ENCODE assay signal across 10 mouse cellular contexts in the genomic region with DNA sequence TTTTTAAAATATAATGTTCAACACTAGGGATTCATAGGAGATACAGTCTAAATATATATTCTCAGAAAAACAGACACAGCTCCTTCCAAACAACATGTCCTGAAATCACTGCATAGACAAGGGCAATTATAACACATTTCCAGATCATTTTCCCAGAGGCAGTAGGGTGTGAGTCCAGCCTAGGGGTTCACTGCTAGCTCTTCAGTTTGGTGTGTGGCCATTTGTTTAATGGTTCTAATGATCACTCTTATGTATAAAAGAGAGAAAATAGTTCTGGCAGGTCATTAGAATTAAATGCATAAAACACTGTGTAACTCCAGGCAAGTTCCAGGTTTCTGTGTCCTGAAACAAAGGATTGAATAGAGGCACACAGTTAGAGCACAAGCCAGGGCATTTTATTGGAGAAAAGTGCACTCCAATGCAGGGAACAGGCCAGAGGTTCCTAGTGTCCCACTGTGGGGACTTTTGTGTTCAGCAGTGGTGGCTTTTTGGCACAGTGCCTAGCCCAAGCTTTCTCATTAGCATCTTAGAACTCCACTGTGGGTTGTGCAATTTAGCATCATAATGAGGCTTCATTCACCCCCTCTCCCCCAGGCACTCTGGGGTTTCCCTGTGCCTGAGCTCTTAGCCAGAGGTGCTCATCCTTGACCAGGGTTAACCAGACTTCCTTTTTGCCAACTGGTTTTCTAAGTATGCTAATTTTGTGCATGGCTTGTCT. TPM values are rescaled to one million over a fixed set of nuclear protein-coding genes. Genes with fewer than 3 reads are reported as not detected.
DNase-seq lines count a peak whose midpoint lies in the region; ATAC-seq and TF ChIP-seq lines count a peak whose summit lies in the region.
"Had no signal": no experiment of that assay in that cellular context is flagged by ENCODE, and none has a peak within 500 bp of the region (broad histone marks: within the 10 kb centered on the region; RNA-seq: fewer than 3 reads in every experiment).

No protein-coding gene starts in this region.

- H3K4me1 ChIP-seq in lung, embryonic 14.5 days (ENCODE audit: insufficient read depth), result no peaks in the 10 kb centered on the region
- H3K4me1 ChIP-seq in forebrain, embryonic 12.5 days, result peaks cover 6% of the 10 kb centered on the region; the same call in 1 of the 2 replicates
- H3K4me1 ChIP-seq in neural tube, embryonic 15.5 days, result peaks cover 6% of the 10 kb centered on the region; the same call in 1 of the 2 replicates

- H3K27me3 ChIP-seq in lung, embryonic 14.5 days (ENCODE audit: insufficient read depth, low read length), result no peaks in the 10 kb centered on the region
- H3K27me3 ChIP-seq in forebrain, embryonic 12.5 days, result peaks cover 55% of the 10 kb centered on the region
- peaks cover 11% of the 10 kb centered on the region for H3K27me3 ChIP-seq in neural tube, embryonic 15.5 days (replicated peaks)

- H3K4me2 ChIP-seq in lung, embryonic 14.5 days, result no peak overlapping the region
- H3K4me2 ChIP-seq in forebrain, embryonic 12.5 days, result no peak overlapping the region
- H3K4me2 ChIP-seq in neural tube, embryonic 15.5 days, result no peak overlapping the region

- intact Hi-C loops in heart, postnatal 10 days (cut with DNase I), result no loop called here

- no peaks in the 10 kb centered on the region for H3K36me3 ChIP-seq in lung, embryonic 14.5 days (ENCODE audit: insufficient read depth)
- H3K36me3 ChIP-seq in forebrain, embryonic 12.5 days (replicated peaks), result no peaks in the 10 kb centered on the region
- H3K36me3 ChIP-seq in neural tube, embryonic 15.5 days, result no peaks in the 10 kb centered on the region
- H3K36me3 ChIP-seq: G1E had no signal

- no peaks in the 10 kb centered on the region for H3K9me3 ChIP-seq in lung, embryonic 14.5 days (ENCODE audit: low read depth, low read length)
- H3K9me3 ChIP-seq in forebrain, embryonic 12.5 days, result no peaks in the 10 kb centered on the region
- H3K9me3 ChIP-seq in neural tube, embryonic 15.5 days (replicated peaks), result no peaks in the 10 kb centered on the region
- H3K9me3 ChIP-seq: G1E had no signal

- DNase-seq in lung, embryonic 14.5 days, result peak; percentile 12
- DNase-seq in lung, postnatal 36 days, result no peak
- peak; percentile 44 to 66 for DNase-seq in kidney, postnatal 25 days
- no peak for DNase-seq in gastrocnemius, adult 18-20 months (ENCODE audit: low spot score)
- no peak for DNase-seq in heart, postnatal 10 days
- DNase-seq in thymus, postnatal 36 days, result no peak

- H3K9ac ChIP-seq in lung, embryonic 14.5 days, result no peak overlapping the region
- no peak overlapping the region for H3K9ac ChIP-seq in forebrain, embryonic 12.5 days
- no peak overlapping the region for H3K9ac ChIP-seq in neural tube, embryonic 15.5 days (replicated peaks)

- no peak overlapping the region for H3K27ac ChIP-seq in lung, embryonic 14.5 days (ENCODE audit: low read depth)
- H3K27ac ChIP-seq in forebrain, embryonic 12.5 days, result no peak overlapping the region
- H3K27ac ChIP-seq in neural tube, embryonic 15.5 days (replicated peaks), result no peak overlapping the region
- H3K27ac ChIP-seq: layer of hippocampus, adult 2 months had no signal

- no peak overlapping the region for H3K4me3 ChIP-seq in lung, embryonic 14.5 days (ENCODE audit: low read depth, low read length)
- H3K4me3 ChIP-seq in forebrain, embryonic 12.5 days (replicated peaks), result no peak overlapping the region
- no peak overlapping the region for H3K4me3 ChIP-seq in neural tube, embryonic 15.5 days (replicated peaks)
- H3K4me3 ChIP-seq: layer of hippocampus, adult 2 months had no signal

- ATAC-seq in lung, embryonic 14.5 days (ENCODE audit: insufficient read depth), result no peak
- peak; percentile 92 for ATAC-seq in forebrain, embryonic 12.5 days (ENCODE audit: low FRiP score)
- ATAC-seq in neural tube, embryonic 15.5 days (ENCODE audit: low FRiP score), result peak; percentile 92

- no peak for TF ChIP-seq CTCF in lung, embryonic 14.5 days (IDR thresholded peaks at IDR 0.05; ENCODE audit: low read depth)

RNA-seq across cellular contexts. Expression of gene Pih1d3, which starts 10.8 kb away (rescaled TPM):
- not detected in 2 replicates for polyA plus RNA-seq in lung, embryonic 14.5 days (2014; fragmentation: Nextera tagmentation; extraction: Ambion mirVana)
- not detected in 2 replicates for polyA plus RNA-seq in forebrain, embryonic 12.5 days (2016; fragmentation: Nextera tagmentation; extraction: Ambion mirVana)
- polyA plus RNA-seq in neural tube, embryonic 15.5 days (2015; fragmentation: Nextera tagmentation; extraction: Ambion mirVana), result not detected in 2 replicates
- total RNA-seq in gastrocnemius, adult 18-20 months (2021), result not detected
- not detected for total RNA-seq in heart, postnatal 10 days (2021)
- total RNA-seq: layer of hippocampus, adult 2 months had no signal
- polyA plus RNA-seq: G1E had no signal

RNA-seq across cellular contexts. Expression of gene 4931428L18Rik, which starts 11.0 kb away (rescaled TPM):
- not detected in 2 replicates for polyA plus RNA-seq in lung, embryonic 14.5 days (2014; fragmentation: Nextera tagmentation; extraction: Ambion mirVana)
- not detected in 2 replicates for polyA plus RNA-seq in forebrain, embryonic 12.5 days (2016; fragmentation: Nextera tagmentation; extraction: Ambion mirVana)
- not detected in 2 replicates for polyA plus RNA-seq in neural tube, embryonic 15.5 days (2015; fragmentation: Nextera tagmentation; extraction: Ambion mirVana)
- total RNA-seq in gastrocnemius, adult 18-20 months (2021), result not detected
- not detected for total RNA-seq in heart, postnatal 10 days (2021)
- total RNA-seq: layer of hippocampus, adult 2 months had no signal
- polyA plus RNA-seq: G1E had no signal

RNA-seq across cellular contexts. Expression of gene Lgsn, which starts 57.3 kb away (rescaled TPM):
- polyA plus RNA-seq in lung, embryonic 14.5 days (2014; fragmentation: Nextera tagmentation; extraction: Ambion mirVana), result not detected in 2 replicates
- polyA plus RNA-seq in forebrain, embryonic 12.5 days (2016; fragmentation: Nextera tagmentation; extraction: Ambion mirVana), result not detected in 2 replicates
- polyA plus RNA-seq in neural tube, embryonic 15.5 days (2015; fragmentation: Nextera tagmentation; extraction: Ambion mirVana), result 0.13 TPM in 1 of 2 replicates, not detected in the other
- total RNA-seq in gastrocnemius, adult 18-20 months (2021), result not detected
- total RNA-seq in heart, postnatal 10 days (2021), result not detected
- total RNA-seq: G1E; layer of hippocampus, adult 2 months had no signal
- polyA plus RNA-seq: G1E had no signal

Comparison
In these comparisons a context has a peak if more than half of its experiments do, and no peak if none do; other contexts are left out.
1. DNase-seq: peak in lung, embryonic 14.5 days (single experiment) and kidney, postnatal 25 days (2 of 2); none in lung, postnatal 36 days (single experiment), gastrocnemius, adult 18-20 months (single experiment), heart, postnatal 10 days (0 of 2) and thymus, postnatal 36 days (0 of 2).